Mouse (Mus musculus): Measurements from ENCODE around the gene Rarres2. TPM values are rescaled to one million over a fixed set of nuclear protein-coding genes. Genes with fewer than 3 reads are reported as not detected.

Gene Rarres2
- total RNA-seq (2021): 10 to 100 TPM; 12.3 to 12.8 TPM
- long read RNA-seq, experiment 1, partial matches to known transcripts: 2 of 5 reads
- long read RNA-seq, experiment 1, other reads (novel, unspliced or antisense): 1 of 5 reads
- long read RNA-seq, experiment 2, partial matches to known transcripts: 0 of 2 reads
- long read RNA-seq, experiment 2, other reads (novel, unspliced or antisense): 0 of 2 reads

- Histone ChIP-seq H3K27ac (no peak within 1 kb of the TSS), H3K4me3 (no peak within 1 kb of the TSS)
- DNase-seq (ENCODE audit: extremely low spot score in 1 of 2, low spot score in 2 of 2): no peak
- intact Hi-C loops (cut with DNase I): no loop called here
- no peak for TF ChIP-seq CTCF (IDR thresholded peaks at IDR 0.05)
These were observed at the start of gene Rarres2 for GRCm38 (mm10) chr6:48572572-48573061. Gene Rarres2, minus strand, starts transcription at chr6:48572789.

GRCm38 (mm10) chr6:48620031-48620430 is 47.4 kb upstream of the Rarres2 start:
- no peak for DNase-seq (ENCODE audit: extremely low spot score in 1 of 2, low spot score in 2 of 2)
- intact Hi-C loops (cut with DNase I): no loop called here
- TF ChIP-seq CTCF (IDR thresholded peaks at IDR 0.05): no peak
- Histone ChIP-seq H3K27ac (no peak overlapping the region), H3K4me3 (no peak overlapping the region)

GRCm38 (mm10) chr6:48614756-48615155 is 42.2 kb upstream of the Rarres2 start:
- no peak for DNase-seq (ENCODE audit: extremely low spot score in 1 of 2, low spot score in 2 of 2)
- intact Hi-C loops (cut with DNase I): no loop called here
- no peak overlapping the region for H3K4me3 ChIP-seq
- no peak overlapping the region for H3K27ac ChIP-seq
- no peak for TF ChIP-seq CTCF (IDR thresholded peaks at IDR 0.05)

- no peak for TF ChIP-seq CTCF (IDR thresholded peaks at IDR 0.05)
- intact Hi-C loops (cut with DNase I): no loop called here
These were observed 40.9 kb upstream of the Rarres2 start for GRCm38 (mm10) chr6:48613464-48613863.

GRCm38 (mm10) chr6:48610657-48611056 is 38.1 kb upstream of the Rarres2 start:
- intact Hi-C loops (cut with DNase I): no loop called here
- no peak for DNase-seq (ENCODE audit: extremely low spot score in 1 of 2, low spot score in 2 of 2)
- Histone ChIP-seq H3K4me3 (no peak overlapping the region), H3K27ac (no peak overlapping the region)
- peak; percentile 28 for TF ChIP-seq CTCF (IDR thresholded peaks at IDR 0.05)

More at GRCm38 (mm10) chr6:48613464-48613863, 40.9 kb upstream of the Rarres2 start:
- no peak for DNase-seq (ENCODE audit: extremely low spot score in 1 of 2, low spot score in 2 of 2)
- H3K4me3 ChIP-seq: no peak overlapping the region
- H3K27ac ChIP-seq: no peak overlapping the region

GRCm38 (mm10) chr6:48609512-48609911 is 36.9 kb upstream of the Rarres2 start:
- intact Hi-C loops (cut with DNase I): no loop called here
- Histone ChIP-seq H3K27ac (no peak overlapping the region), H3K4me3 (no peak overlapping the region)
- TF ChIP-seq CTCF (IDR thresholded peaks at IDR 0.05): no peak
- no peak for DNase-seq (ENCODE audit: extremely low spot score in 1 of 2, low spot score in 2 of 2)

GRCm38 (mm10) chr6:48608124-48608523 is 35.5 kb upstream of the Rarres2 start:
- intact Hi-C loops (cut with DNase I): no loop called here
- TF ChIP-seq CTCF (IDR thresholded peaks at IDR 0.05): no peak
- no peak overlapping the region for H3K4me3 ChIP-seq
- no peak for DNase-seq (ENCODE audit: extremely low spot score in 1 of 2, low spot score in 2 of 2)
- H3K27ac ChIP-seq: no peak overlapping the region

- intact Hi-C loops (cut with DNase I): no loop called here
- DNase-seq (ENCODE audit: extremely low spot score in 1 of 2, low spot score in 2 of 2): peak; percentile 38 to 44
These were observed 29.6 kb upstream of the Rarres2 start for GRCm38 (mm10) chr6:48602080-48602741.

GRCm38 (mm10) chr6:48601271-48602079 is 28.9 kb upstream of the Rarres2 start, which contains the start of gene Zfp775:
Gene Zfp775, plus strand, starts transcription at chr6:48602063.
- Histone ChIP-seq H3K27ac (peak within 1 kb of the TSS; percentile 93), H3K4me3 (peak within 1 kb of the TSS; percentile 99)
- peak; percentile 92 to 96 for DNase-seq (ENCODE audit: extremely low spot score in 1 of 2, low spot score in 2 of 2)
- intact Hi-C loops (cut with DNase I): no loop called here
- no peak; the same call in 1 of the 2 replicates for TF ChIP-seq CTCF (IDR thresholded peaks at IDR 0.05)

More at GRCm38 (mm10) chr6:48602080-48602741, 29.6 kb upstream of the Rarres2 start:
- Histone ChIP-seq H3K4me3 (peak overlapping the region; percentile 99), H3K27ac (peak overlapping the region; percentile 93)
- TF ChIP-seq CTCF (IDR thresholded peaks at IDR 0.05): no peak

GRCm38 (mm10) chr6:48600594-48600993 is 28.0 kb upstream of the Rarres2 start:
- no peak for DNase-seq (ENCODE audit: extremely low spot score in 1 of 2, low spot score in 2 of 2)
- intact Hi-C loops (cut with DNase I): no loop called here
- H3K27ac ChIP-seq: peak overlapping the region; percentile 93
- H3K4me3 ChIP-seq: no peak overlapping the region
- TF ChIP-seq CTCF (IDR thresholded peaks at IDR 0.05): no peak

- DNase-seq (ENCODE audit: extremely low spot score in 1 of 2, low spot score in 2 of 2): no peak
- intact Hi-C loops (cut with DNase I): no loop called here
- H3K4me3 ChIP-seq: no peak overlapping the region
- TF ChIP-seq CTCF (IDR thresholded peaks at IDR 0.05): no peak
- no peak overlapping the region for H3K27ac ChIP-seq
These were observed 24.6 kb upstream of the Rarres2 start for GRCm38 (mm10) chr6:48597233-48597625.
